Mouse (Mus musculus) limb, embryonic 14.5 days (tissue): Measurements from ENCODE around the gene Aqp9. TPM values are rescaled to one million over a fixed set of nuclear protein-coding genes. Genes with fewer than 3 reads are reported as not detected.

Source experiments
- ATAC-seq: fragments of 200-750 bp; cut with Nextera tagmentation; 2 replicates; pipeline ENCODE4 v1.8.0; 2017; ENCODE audit warnings: low read depth, moderate number of reproducible peaks, moderate TSS enrichment; ENCODE audit not compliant: low FRiP score
- DNase-seq: peaks from one replicate; pipeline ENCODE4 v3.0.0-alpha.2; 2015; ENCODE audit warnings: low spot score
- H3K27ac ChIP-seq: fragments of 300-500 bp; sonication (generic); replicated peaks from 2 replicates; pipeline ENCODE4 v1.5.1; 2014; ENCODE audit warnings: low read depth, mild to moderate bottlenecking, low read length, moderate library complexity, mixed read lengths
- H3K27me3 ChIP-seq: fragments of 300-500 bp; sonication (generic); 2 replicates; pipeline ENCODE4 v1.6.1; 2014; ENCODE audit warnings: low read length, mixed read lengths; ENCODE audit not compliant: control insufficient read depth, insufficient read depth
- H3K36me3 ChIP-seq: fragments of 300-500 bp; sonication (generic); 2 replicates; pipeline ENCODE4 v1.6.1; 2014; ENCODE audit warnings: mild to moderate bottlenecking, low read length, moderate library complexity, mixed read lengths; ENCODE audit not compliant: control insufficient read depth, insufficient read depth
- H3K4me1 ChIP-seq: fragments of 300-500 bp; sonication (generic); 2 replicates; pipeline ENCODE4 v1.6.1; 2014; ENCODE audit warnings: antibody characterized with exemption, low read length, mixed read lengths; ENCODE audit not compliant: control insufficient read depth, insufficient read depth
- H3K4me2 ChIP-seq: fragments of 300-500 bp; sonication (generic); replicated peaks from 2 replicates; pipeline ENCODE4 v1.6.1; 2014; ENCODE audit warnings: low read depth, mild to moderate bottlenecking, low read length, moderate library complexity; ENCODE audit not compliant: severe bottlenecking
- H3K4me3 ChIP-seq: fragments of 300-500 bp; sonication (generic); replicated peaks from 2 replicates; pipeline ENCODE4 v1.5.1; 2014; ENCODE audit warnings: low read length
- H3K9ac ChIP-seq: fragments of 300-500 bp; sonication (generic); 2 replicates; pipeline ENCODE4 v1.6.1; 2014; ENCODE audit warnings: mild to moderate bottlenecking, low read depth, low read length, moderate library complexity; ENCODE audit not compliant: severe bottlenecking
- H3K9me3 ChIP-seq: fragments of 300-500 bp; sonication (generic); 2 replicates; pipeline ENCODE4 v1.6.1; 2016; ENCODE audit warnings: low read length; ENCODE audit not compliant: control insufficient read depth
- POLR2A ChIP-seq: fragments of 200-500 bp; IDR thresholded peaks from 2 replicates; pipeline ENCODE4 v1.8.0; 2012; ENCODE audit warnings: inconsistent platforms, mild to moderate bottlenecking, moderate library complexity, borderline replicate concordance; ENCODE audit not compliant: insufficient read depth, insufficient read length; ENCODE audit errors: extremely low read depth
- WGBS: fragments of 180-500 bp; shearing (Covaris S2); extraction: QIAGEN DNeasy Blood & Tissue Kit; methylation state at CpG from one replicate; pipeline ENCODE4 v1.1.7; 2014; 5-methylcytosine and 5-hydroxymethylcytosine counted together
- polyA plus RNA-seq, 2 experiments: library from polyadenylated mRNA; depleted of rRNA in 1 of 2; stranded (reverse) in 1 of 2; unstranded in 1 of 2; fragments of >200 nt; fragmentation: Nextera tagmentation in 1 of 2; extraction: Ambion mirVana in 1 of 2; gene quantifications; 2 replicates each; pipeline versions ENCODE4 v1.2.1 to v1.2.3; 2012 to 2014

The Aqp9 gene
- polyA plus RNA-seq, 2 experiments = 0.49 to 1.1 TPM

DNA sequence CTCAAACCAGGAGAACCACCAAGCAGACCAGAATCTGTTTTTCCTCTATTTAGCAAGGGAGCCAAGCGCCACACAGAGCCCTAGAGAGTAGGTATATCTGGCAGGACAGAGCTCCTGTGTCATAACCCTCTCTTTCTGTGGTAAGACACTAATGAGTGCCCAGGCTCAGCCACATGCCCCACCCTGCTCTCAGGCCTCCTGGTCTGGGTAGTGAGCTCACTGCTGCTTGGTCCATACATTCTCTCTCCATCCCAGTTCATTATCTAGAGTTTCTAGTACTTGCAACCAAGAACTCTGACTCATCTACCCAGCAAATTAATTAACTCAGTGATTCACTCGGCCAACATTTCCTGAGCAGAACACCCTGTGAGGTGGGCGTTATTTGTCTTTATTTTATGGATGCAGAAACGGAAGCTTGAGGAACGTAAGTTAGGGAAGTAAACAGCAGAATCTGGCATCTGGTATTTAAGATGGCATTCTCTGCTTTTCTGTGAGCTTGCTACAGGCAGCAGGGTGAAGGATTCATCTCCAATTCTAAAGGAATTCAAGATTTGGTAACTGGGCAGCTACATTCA lies 91.1 kb downstream of the Aqp9 start:
- TF ChIP-seq POLR2A = no peak
- Histone ChIP-seq H3K27ac (no peak overlapping the region), H3K9me3 (no peaks in the 10 kb centered on the region), H3K9ac (no peak overlapping the region), H3K36me3 (no peaks in the 10 kb centered on the region), H3K4me3 (no peak overlapping the region), H3K4me2 (no peak overlapping the region), H3K4me1 (0 out of 2 replicates have a peak, but pooled peaks cover 2% of the 10 kb centered on the region), H3K27me3 (no peaks in the 10 kb centered on the region)
- no peak for ATAC-seq
- 66% methylated on average over 5 of the region's 5 CpGs for WGBS
- no peak for DNase-seq

DNA sequence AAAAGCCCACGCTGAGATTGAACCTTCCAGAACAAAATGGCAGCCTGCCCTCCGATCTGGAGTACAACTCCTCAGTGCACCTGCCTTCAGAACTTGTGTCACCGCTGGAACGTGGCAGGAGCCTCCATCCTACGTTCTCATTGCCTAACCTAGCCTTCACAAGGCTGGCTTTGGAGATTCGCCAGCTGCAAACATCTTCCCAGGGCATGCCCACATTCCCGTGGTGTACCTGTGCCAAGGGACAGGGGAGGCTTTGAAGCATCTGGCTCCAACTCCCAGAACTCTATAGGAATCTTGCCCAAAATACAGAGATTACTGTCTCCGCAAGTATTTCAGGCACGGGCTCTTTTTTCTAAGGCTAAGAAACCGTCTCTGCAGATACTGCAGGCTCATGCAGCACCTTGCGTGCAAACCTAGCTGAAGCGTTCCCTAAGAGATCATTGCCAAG lies 92.3 kb downstream of the Aqp9 start:
- Histone ChIP-seq H3K27ac (no peak overlapping the region), H3K36me3 (no peaks in the 10 kb centered on the region), H3K27me3 (no peaks in the 10 kb centered on the region), H3K4me1 (0 out of 2 replicates have a peak, but pooled peaks cover 2% of the 10 kb centered on the region), H3K4me2 (no peak overlapping the region), H3K9ac (no peak overlapping the region), H3K9me3 (no peaks in the 10 kb centered on the region), H3K4me3 (no peak overlapping the region)
- ATAC-seq (no peak), DNase-seq (no peak)
- 82% methylated on average over 12 of the region's 12 CpGs for WGBS
- TF ChIP-seq POLR2A = no peak

DNA sequence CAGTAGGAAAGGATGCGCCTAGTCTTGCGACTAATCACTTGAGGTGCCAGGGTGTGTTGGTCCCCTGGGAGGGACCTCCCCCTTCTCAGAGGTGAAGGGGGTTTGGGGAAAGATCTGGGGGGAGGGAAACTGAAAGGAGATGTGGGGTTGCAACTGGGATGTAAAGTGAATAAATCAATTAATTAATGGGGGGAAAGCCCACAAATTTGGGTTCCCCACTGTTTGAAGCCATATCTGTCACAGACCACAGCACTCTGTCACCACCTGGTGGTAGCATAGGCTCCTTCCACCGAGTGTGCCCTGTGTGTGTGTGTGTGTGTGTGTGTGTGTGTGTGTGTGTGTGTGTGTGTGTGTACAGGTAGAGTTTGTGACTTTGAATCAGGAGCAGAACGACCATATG lies 94.7 kb downstream of the Aqp9 start:
- no peak overlapping the region for H3K4me2 ChIP-seq
- no peaks in the 10 kb centered on the region for H3K27me3 ChIP-seq
- no peak overlapping the region for H3K4me3 ChIP-seq
- WGBS = 61% methylated on average over 4 of the region's 4 CpGs
- no peaks in the 10 kb centered on the region for H3K9me3 ChIP-seq
- no peak overlapping the region for H3K27ac ChIP-seq
- no peak for TF ChIP-seq POLR2A
- no peak overlapping the region for H3K9ac ChIP-seq
- ATAC-seq = no peak
- peak; percentile 22 for DNase-seq
- H3K4me1 ChIP-seq = no peaks in the 10 kb centered on the region
- no peaks in the 10 kb centered on the region for H3K36me3 ChIP-seq

DNA sequence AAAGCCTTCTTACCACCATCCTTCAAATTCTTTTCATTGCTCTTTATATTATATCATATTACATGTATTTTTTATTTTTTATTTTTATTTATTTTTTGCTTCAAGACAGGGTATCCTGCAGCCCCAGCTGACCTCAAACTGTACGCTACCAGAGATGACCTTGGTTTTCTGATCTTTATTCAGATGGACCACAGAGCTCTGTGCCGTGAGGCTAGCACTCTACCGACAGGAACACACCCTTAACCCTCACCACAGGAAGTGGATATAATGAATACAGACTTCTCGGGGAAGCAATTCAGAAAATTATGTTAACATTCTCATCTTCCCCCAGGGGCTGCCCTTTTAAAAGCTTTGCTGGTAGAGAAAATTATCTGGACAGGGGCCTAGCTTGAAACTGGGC lies 95.4 kb downstream of the Aqp9 start:
- H3K9me3 ChIP-seq = no peaks in the 10 kb centered on the region
- DNase-seq = no peak
- no peak overlapping the region for H3K4me3 ChIP-seq
- H3K27me3 ChIP-seq = no peaks in the 10 kb centered on the region
- no peak overlapping the region for H3K9ac ChIP-seq
- no peak for ATAC-seq
- H3K36me3 ChIP-seq = no peaks in the 10 kb centered on the region
- no peak for TF ChIP-seq POLR2A
- 39% methylated on average over 4 of the region's 4 CpGs for WGBS
- no peak overlapping the region for H3K27ac ChIP-seq
- H3K4me2 ChIP-seq = no peak overlapping the region
- no peaks in the 10 kb centered on the region for H3K4me1 ChIP-seq

DNA sequence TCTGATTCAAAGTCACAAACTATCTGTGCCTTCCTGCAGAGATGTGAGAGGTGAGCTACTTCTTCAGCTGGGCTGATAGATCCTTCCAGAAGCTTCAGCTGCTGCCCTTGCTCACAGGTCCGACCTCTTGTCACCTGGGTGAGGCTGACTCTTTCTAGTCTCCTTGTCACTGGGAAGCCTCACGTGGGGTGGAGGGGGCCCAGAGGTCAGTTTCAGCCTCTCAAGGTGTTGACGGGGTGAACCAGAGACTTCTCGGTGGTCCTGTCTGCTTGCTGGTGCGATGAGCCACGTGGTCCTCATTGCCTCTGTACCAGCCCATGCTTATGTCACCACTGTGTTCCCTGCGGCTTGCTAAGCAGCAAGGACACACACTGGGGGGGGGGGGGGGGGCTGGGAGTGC lies 96.0 kb downstream of the Aqp9 start:
- TF ChIP-seq POLR2A = no peak
- H3K9me3 ChIP-seq = no peaks in the 10 kb centered on the region
- H3K27ac ChIP-seq = no peak overlapping the region
- no peaks in the 10 kb centered on the region for H3K27me3 ChIP-seq
- no peak overlapping the region for H3K4me3 ChIP-seq
- DNase-seq (no peak), ATAC-seq (no peak)
- no peaks in the 10 kb centered on the region for H3K4me1 ChIP-seq
- no peak overlapping the region for H3K4me2 ChIP-seq
- WGBS = 68% methylated on average over 7 of the region's 7 CpGs
- H3K9ac ChIP-seq = no peak overlapping the region
- H3K36me3 ChIP-seq = no peaks in the 10 kb centered on the region

DNA sequence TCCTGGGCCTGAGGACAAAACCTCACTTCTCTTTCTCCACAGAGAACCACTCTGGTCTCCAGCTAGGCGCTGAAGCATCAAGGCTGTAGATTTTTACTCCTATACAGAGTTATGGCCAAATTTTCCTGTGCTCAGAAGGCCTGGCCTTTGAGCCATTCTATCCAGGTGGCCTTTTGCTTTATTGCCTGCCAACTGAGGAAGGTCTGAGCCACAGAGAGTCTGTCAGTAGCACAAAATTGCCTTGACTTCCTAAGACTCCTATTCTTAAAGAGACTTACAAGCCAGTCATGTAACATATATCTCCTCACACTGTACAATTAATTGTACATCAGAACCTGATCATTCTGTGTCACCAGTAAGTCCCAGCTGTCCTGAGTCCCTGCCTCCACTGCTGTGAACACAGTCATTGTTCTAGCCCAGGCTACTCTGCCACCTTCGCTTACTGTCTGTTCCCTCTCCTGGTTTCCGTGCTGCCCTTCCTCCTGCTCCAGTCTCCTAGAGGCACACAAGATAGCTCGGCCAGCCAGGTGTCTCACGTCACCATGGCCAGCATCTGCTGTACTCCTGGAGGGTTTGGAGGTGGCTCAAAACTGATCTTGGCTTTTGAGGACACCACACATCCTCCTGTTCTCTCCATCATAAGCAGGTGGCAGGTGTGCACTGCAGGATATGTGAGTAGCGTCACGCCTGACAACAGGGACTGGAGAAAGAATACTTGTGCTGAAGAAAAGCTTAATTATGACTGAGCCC lies 96.7 kb downstream of the Aqp9 start:
- H3K27me3 ChIP-seq = no peaks in the 10 kb centered on the region
- DNase-seq (no peak), ATAC-seq (no peak)
- no peaks in the 10 kb centered on the region for H3K9me3 ChIP-seq
- no peak overlapping the region for H3K27ac ChIP-seq
- no peak overlapping the region for H3K9ac ChIP-seq
- no peak overlapping the region for H3K4me3 ChIP-seq
- 74% methylated on average over 7 of the region's 7 CpGs for WGBS
- no peak overlapping the region for H3K4me2 ChIP-seq
- no peaks in the 10 kb centered on the region for H3K36me3 ChIP-seq
- no peaks in the 10 kb centered on the region for H3K4me1 ChIP-seq
- no peak for TF ChIP-seq POLR2A
